Mouse (Mus musculus) CD4-positive, CD25-positive, alpha-beta regulatory T cell (primary cell): ENCODE measurements around the gene Adamts14. TPM values are rescaled to one million over a fixed set of nuclear protein-coding genes. Genes with fewer than 3 reads are reported as not detected.

Experiments
- polyA plus RNA-seq: library from polyadenylated mRNA; unstranded; fragments of 100-300 nt; shearing (Covaris generic); gene quantifications from one replicate; pipeline ENCODE4 v1.2.1, GENCODE M21; 2017

Adamts14 gene
- polyA plus RNA-seq = 0.06 TPM

DNA sequence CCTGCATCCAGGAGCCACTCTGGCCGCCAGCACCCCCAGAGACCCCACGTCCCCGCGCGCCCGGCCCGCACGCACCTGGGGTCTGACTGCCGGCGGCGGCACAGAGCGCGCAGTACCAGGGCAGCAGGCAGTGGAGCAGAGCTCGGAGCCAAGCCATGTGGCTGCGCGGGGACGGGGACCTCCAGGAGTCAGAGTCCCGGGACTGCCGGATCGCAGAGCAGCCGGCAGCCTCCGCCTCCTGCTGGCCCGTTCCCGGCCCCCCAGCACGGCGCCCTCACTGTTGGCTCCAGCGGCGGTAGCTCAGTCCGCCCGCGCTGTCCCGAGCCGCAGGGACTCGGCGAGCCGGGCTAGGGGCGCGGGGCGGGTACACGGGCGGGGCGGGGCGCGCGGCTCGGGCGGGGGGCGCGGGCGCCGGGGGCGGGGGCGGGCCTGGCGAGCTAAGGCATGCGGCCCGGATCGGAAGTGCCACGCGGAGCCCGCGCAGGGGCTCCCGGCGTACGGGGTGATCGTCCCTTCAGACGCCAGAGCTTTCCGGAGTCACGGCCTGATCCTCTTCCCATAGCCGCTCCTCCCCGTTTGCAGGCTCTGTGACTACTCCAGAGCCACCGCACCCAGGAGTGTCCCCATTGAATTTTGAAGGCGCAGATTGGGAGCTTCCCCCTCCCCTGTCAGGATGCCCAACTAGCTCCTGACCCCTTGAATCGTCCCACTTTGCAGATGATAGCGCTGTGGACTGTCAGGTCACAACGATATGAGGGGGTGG, at the start of gene Adamts14:
Gene Adamts14, minus strand, starts transcription at position 358 of the 763 bp plus-strand sequence.

DNA sequence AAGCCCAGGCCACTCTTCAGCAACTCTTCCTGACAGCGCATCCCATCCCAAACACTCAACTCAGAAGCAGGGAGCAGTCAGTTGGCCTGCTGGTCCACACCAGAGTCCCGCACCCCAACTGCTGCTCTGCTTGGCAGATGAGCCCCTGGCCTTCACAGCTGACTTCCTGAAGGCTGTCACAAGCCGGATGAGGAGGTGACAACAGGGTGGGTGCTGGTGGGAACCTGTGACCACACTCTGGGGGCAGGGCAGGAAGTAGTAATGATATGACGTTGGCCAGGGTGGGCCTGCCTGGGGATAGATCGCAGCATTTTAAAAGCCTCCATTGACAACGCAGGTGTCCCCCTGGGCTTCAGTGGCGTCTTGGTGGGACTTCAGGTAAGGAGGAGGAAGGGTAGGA, 24.2 kb upstream of the Adamts14 start, which contains the start of gene Prf1:
Gene Prf1, plus strand, starts transcription at position 357 of the 400 bp plus-strand sequence.

GRCm38 (mm10) chr10:61171654-61172053, 101.6 kb downstream of the Adamts14 start, which contains the start of gene Tbata:
TSS of gene Tbata (plus strand) at chr10:61171954.

DNA sequence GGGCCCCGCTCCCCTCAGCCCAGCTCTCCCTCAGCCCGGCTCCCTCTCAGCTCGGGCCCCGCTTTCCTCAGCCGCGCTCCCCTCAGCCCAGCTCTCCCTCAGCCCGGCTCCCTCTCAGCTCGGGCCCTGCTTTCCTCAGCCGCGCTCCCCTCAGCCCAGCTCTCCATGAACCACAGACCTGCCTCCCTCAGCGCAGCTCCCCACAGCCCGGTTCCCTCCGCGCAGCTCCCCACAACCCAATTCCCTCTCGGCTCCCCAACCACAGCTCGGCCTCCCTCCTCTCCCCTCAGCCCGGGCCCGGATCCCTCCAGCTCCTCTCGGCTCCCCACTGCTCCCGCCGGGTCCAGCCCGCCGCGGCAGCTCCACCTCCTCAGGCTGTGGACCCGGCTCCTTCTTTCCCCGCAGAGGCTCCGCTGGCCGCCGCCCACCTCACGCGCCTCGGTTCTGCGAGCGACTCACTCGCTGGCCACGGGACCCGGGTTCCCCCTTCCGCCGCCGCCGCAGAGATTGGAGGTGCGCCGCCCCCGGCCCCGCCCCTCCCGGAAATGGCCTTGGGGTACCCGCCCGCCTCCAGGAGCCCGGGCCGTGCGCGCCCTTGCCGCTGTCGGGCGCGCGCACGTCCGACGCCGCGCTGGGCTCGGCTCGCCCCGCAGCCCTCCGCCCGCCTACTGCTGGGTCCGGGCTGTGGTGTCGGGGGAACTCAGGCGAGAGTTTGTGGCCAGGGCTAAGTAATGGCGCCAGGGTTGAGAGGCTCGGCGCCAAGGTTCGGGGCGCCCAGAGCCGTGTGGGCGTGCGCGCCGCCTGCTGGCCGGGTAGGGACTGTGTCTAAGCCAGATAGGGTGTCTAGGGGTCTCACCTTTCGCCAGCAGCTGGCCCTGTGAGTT, 125.8 kb downstream of the Adamts14 start, which contains the start of gene Sgpl1:
Gene Sgpl1, minus strand, starts transcription at position 547 of the 884 bp plus-strand sequence.

Other genes with a start within 250 kb of the Adamts14 start
- 0.53 TPM for gene Pcbd1, start 184.1 kb downstream of the Adamts14 start, polyA plus RNA-seq
- gene Sgpl1, start 125.7 kb downstream of the Adamts14 start, polyA plus RNA-seq = 73.1 TPM
- gene Tbata, start 101.5 kb downstream of the Adamts14 start, polyA plus RNA-seq = not detected
- gene Prf1, start 24.4 kb upstream of the Adamts14 start, polyA plus RNA-seq = 9.2 TPM
- 0.26 TPM for gene Pald1, start 110.1 kb upstream of the Adamts14 start, polyA plus RNA-seq
- not detected for gene Nodal, start 144.5 kb upstream of the Adamts14 start, polyA plus RNA-seq
- 21.0 TPM for gene Eif4ebp2, start 179.2 kb upstream of the Adamts14 start, polyA plus RNA-seq
- gene Lrrc20, start 202.4 kb upstream of the Adamts14 start, polyA plus RNA-seq = 8.3 TPM